Mouse (Mus musculus) thymus, postnatal 0 days (tissue): ENCODE results near the gene Klf7. TPM values are rescaled to one million over a fixed set of nuclear protein-coding genes. Genes with fewer than 3 reads are reported as not detected.

ENCODE experiments used
- DNase-seq: peaks from one replicate; pipeline ENCODE4 v3.0.0-alpha.2; 2015; ENCODE audit warnings: low spot score
- polyA plus RNA-seq: library from polyadenylated mRNA; unstranded; fragments of >200 nt; fragmentation: Nextera tagmentation; extraction: Ambion mirVana; gene quantifications from 2 replicates; pipeline ENCODE4 v1.2.1, GENCODE M21; 2015

The Klf7 gene
- polyA plus RNA-seq, 1 experiment from 2014 or later: 31.2 TPM

DNA sequence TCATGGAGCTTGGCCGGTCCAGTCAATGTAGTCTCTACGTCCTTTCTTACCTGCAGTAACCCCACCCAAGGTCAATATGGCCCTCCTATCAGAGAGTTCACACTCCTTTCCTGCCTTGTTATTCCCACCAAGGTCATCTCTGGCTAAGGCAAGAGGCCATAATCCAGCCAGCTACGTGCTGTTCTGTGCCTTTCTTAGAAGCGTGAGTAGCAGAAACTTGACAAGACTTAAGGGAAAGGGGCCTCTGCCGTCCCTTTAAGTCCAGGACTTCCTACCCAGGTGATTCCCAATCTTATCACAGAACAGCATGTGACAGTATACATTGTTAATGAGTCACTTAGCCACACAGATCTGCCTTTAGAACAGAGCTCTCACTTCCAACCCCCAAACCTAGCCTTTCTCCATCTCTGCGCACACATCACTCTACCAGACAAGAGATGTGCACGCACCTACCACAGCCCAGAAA lies 16.9 kb downstream of the Klf7 start:
- no peak for DNase-seq

DNA sequence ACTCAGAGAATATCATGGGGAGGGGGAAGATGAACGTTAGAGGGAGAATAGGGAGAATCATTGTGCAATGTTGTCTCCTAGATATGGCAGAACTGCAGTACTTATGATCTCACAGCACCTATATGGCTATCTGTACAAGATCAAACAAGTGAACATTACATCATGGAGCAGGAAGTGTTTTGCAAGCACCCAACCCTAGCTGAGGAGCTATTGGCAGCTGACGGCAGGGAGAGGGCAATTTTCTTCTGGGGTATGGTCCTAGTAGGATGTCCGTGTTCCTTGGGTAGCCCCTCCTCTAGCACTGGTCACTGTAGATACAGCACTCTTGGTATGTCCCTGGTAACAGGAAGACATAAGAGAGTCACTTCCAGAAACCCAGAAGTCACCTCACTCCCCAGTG lies 17.4 kb downstream of the Klf7 start:
- DNase-seq: no peak

DNA sequence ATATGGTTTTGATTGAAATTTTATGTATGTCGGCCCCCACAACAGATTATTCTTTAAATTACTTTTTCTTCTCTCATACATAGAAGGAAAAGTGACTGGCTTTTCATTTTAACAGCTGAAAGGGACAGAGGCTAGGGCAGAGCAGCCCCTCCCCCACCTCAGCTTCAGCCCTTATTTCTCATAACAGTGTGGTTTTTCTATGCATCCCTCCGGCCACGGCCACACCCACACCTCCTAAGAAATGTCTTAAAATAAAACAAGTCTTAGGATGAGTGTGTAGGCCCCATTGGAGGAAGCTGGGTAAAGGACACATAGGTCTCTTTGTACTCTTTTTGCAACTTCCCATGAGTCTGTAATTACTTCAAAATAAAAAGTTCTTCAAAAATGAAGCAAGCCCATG lies 20.8 kb downstream of the Klf7 start:
- DNase-seq: no peak

DNA sequence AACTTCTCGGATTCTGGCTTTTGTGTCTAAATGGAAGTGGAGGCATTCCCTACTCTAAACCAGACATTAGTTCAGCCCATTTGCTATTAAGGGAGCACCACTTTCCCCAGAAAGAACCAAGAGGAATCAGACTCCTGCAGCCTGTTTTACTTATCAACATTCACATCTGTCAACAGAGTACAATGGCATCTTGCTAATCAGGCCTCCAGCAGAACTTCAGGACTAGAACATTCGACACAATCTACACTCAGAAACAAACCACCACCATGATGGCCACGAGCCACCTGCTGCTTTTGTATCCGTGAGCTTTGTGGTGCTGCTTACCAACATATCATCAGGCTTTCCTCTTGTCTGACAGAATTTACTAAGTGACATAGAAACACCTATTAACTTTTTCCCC lies 23.3 kb downstream of the Klf7 start:
- DNase-seq: no peak

DNA sequence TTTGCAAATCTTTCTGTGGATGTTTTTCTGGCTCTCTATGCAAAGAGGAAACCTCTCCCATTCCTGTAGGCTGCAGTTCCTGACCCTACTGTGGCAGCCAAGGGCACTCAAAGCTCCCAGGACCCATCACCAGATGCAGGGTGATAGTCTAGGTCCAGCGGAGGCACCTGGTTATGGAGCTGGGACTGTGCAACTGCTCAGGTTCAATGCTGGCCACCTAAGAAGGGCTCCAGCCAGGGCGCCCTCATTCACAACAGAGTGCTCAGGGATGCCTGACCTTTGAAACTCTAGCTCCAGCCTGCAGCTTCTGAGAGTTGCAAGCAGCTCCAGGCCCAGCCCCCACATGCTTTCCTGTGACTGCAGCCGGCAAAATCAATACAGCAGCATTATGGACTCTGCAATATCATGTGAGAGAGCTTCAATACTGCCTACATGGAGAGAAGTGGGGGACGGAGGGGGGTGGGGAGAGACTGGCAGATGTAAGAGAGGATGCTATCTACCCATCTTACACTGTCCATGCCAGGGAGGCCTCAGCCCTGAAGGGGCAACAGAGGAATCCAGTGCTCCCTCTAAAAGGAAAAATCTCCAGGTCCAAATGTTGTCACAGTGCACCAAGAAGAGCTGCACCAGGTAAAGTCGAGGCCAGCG lies 24.3 kb downstream of the Klf7 start:
- no peak for DNase-seq

DNA sequence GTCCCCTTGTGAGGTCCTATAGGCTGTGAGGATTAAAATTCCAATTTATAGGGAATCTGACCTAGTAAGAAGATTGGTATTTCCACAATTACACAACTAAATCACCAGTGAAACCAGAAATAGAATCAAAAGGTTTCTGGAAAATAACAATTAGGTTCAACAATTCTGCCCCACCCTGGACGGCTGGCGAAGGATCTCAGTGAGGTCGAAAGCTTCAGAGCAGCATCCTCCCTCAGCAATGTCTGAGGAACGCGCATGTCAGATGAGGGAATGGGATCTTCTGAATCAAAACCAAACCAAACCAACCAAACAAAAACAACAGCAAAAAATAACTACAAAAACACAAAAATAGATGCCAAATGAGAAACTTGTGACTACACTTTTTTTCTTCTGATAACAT lies 29.1 kb downstream of the Klf7 start:
- DNase-seq: no peak

DNA sequence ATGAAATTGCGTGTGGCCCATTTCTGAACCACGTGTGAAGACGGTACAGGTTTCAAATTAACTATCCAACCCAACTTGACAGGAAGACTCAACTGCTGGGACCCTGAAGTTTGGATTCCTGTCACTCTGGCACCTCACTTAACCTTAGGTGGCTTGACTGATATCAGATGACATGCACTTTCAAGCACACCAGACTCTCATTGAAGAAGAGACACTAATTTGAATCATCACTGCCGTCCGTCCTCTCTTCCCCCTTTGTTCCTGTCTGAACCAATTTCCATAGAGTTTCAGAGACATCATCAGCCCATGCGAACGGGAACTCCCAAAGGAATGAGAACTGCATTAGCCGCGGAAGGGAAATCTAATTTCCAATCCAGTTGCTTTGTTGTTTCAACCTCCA lies 30.5 kb downstream of the Klf7 start:
- no peak for DNase-seq

DNA sequence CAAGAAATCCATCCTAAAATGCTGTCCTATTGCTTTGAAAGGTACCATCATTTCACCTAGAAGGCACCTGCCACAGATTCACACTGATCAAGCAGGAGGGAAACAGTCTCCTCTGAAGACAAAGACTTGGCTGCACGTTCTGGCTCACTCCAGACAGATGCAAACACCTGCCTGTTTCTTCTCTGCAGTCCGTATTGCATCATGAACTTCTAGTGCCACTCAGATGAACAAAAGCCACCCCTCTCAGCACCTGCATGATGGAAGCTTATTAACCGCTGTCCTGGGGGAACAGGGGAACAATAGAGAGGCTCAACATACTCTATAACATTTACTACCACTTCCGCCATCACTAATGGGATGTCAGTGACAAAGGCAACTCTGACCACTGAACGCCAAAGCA lies 31.5 kb downstream of the Klf7 start:
- peak; percentile 55 for DNase-seq

DNA sequence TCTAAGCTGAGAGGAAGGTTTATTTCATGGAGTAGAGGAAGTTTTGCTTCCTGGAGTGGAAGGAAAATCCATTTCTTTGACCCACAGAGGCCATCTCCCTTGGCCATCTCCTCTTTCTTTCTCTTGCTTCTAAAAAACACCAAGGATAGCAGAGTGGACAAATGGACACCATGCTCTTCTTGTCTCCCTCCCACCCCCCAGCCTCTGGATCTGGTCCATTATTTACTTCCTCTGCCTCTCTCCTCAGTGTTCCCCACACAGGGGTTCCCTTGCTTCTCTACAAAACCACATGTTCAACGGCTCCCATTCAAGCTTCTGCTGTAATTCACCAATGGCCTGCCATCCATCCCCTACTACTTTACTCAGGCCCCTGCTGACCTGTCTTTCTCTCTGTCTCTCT lies 32.4 kb downstream of the Klf7 start:
- DNase-seq: no peak

DNA sequence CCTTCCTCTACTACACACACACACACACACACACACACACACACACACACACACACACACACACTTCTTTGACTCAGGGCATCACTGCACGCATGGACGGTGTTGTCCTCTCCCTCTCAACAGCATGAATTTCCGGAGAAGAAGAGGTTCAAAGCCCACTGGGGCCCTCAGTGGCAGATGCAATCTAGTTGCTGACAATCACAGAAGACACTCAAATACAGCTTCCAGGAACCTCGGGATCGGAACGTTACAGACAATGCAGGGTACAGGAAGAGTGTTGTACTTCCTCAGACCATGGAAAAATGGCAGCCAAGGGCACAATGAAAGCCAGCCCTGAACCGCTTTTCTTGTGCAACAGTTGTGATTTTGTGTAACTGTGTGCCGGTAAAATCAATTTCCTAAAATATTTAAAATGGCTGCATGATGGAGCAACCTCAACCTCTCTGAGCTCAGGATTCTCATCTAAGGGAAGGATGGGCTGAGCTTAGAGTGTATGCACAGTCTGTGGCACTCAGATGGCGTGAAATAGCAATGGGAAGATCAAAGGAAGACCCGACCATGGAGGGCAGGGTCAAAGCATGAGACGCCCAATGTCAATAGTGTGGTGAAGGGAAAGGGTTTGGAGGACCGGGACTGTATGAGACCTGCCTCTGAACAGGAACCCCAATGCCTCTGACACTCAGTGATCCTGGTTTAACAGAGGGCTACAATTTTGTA lies 33.3 kb downstream of the Klf7 start:
- DNase-seq: peak; percentile 55

DNA sequence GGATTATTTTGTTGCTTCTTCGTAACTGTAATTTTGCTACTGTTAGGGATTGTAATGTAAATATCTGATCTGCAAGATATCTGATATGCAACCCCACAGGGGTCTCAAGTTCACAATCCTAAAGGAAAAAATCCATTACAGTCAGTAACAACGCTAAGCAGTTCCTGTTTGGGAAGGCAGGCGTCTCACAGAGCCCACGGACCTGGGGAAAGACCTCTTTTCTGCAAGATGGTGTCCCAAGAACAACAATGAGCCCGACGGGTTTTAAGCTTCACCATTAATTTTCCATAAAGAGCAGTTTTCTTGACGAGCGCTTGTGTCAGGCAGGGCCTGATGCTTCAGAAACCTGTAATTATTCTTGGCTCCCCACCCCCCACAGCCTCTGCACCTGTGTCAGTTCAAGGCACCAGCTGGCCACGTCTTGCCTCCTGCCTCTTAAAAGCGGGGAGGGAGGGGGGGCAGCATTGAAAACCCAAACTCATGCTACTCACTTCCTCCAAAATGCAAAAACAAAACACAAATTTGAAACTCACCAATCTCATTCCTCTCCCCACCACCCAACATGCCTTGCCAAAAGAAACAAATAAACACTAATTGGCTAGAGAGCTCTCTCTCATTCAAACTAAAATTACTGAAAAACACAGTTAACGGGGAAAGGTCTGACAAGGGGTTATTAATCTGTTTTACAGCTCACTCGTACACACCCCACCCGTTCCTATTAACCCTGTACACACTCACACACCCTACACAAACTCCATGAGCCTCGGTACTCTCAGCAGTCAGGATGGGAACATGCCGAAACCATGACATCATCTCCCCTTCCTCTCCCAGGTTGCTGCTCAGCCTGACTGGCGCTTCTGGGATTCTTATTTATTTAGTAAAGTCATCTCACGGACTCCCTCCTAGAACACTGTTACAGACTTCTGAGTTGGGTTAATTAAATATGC lies 34.2 kb downstream of the Klf7 start:
- peak; percentile 92 for DNase-seq

DNA sequence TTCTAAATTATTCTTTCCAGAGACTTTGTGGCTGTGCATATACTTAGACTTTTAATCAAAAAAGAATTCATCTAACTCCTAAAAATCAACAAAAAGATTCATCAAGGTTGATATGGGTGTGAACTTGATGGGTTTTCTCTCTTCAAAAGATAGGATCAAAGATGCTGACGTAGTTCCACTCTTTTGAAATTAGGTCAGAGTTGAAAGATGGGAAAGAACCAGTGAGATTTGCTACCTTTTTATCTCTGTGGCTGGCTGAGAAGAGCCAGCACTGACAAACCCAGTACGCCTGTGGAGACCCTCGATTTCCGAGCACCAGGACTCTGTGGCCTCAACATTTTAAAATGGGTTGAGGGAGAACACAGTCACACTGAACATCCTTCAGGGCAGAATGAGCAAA lies 36.2 kb downstream of the Klf7 start:
- peak; percentile 72 for DNase-seq

DNA sequence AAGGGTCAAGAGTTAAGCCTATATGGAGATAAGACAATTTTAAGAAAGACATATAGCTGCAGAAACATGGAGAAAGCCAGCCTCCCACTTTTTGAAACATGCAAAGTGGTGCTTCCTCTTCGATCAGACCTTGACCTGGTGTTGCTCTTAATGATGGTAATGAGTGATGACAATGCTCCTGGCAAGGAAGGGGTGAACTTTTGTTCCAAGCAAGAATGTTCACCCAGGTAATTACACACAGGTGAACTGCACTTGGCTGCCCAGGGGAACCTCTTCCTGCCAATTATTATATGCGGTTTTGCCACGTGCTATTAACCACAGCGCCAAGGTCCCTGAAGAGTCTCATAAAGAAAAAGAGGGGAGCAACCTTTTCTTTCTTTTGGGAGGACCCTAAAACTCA lies 36.7 kb downstream of the Klf7 start:
- no peak for DNase-seq

DNA sequence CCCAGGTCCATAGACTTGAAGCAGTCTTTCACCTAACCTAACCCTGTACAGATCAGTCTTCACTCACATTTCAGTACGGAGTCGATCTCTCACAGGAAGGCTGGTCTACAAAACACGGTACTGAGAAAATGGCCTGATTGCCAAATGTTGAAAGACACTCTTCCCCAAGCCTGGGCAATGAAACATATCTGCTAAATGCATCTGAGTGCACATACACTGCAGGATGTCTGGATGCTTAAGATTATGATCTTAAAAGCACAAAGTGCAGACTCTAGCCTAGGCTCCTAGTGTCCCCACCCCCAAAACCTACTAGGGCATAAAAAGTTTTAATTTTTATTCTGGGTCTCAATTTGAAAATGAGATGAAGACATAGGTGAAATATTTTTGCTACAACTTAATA lies 37.4 kb downstream of the Klf7 start:
- DNase-seq: peak; percentile 19

DNA sequence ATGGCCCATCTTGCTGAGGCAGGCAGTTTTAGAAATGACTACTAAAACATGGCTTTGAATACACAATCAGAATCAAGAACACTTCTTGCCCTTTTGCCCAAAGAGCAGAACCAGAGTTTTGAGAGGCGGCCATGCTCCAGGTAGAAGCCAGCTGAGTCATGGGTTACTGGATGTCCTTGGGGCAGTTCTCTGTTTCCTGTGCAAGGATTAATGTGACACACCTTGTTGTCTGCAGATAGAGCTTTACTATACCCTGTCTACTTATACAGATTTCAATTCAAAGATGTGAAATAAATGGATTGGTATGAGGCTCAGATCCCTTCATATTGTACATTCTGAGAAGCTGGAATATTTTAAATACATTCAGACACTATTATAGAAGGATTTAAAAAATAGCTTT lies 40.3 kb downstream of the Klf7 start:
- no peak for DNase-seq

DNA sequence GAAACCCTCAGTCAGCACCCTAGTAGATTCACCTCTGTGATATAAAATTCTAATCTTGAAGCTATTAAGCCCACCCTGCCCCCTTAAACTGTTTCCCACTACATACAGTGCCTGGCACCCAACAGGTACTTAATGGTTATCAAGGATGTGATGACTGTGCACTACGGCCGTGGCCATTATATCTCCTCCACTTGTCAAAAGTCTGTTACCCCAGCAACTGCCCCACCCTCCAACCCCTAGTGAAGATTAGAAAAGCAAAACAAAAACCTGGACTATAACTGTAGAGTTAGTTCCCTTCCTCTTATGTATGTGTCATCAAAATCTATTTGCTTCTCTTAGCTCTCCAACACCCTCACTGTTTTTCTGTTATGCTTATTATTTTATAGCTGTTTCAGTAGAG lies 40.9 kb downstream of the Klf7 start:
- DNase-seq: no peak

DNA sequence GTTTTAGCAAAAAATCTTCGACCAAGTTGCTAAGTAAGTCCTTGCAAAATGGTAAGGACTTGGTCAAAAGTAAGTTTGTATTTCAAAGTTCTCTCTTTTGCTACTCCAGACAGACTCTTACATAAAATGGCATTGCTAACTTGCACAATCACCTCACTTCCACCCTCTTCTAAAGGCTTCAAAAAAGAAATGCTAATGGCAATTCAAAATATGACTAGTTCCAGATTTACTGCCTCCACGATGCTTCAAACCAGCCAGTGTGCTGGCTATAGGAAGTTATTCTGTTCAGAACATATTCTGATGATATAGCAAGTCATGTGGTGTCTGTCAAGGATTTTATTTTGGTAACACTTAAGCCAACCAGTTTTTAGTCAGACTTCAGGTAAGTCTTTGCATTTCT lies 41.8 kb downstream of the Klf7 start:
- DNase-seq: no peak

DNA sequence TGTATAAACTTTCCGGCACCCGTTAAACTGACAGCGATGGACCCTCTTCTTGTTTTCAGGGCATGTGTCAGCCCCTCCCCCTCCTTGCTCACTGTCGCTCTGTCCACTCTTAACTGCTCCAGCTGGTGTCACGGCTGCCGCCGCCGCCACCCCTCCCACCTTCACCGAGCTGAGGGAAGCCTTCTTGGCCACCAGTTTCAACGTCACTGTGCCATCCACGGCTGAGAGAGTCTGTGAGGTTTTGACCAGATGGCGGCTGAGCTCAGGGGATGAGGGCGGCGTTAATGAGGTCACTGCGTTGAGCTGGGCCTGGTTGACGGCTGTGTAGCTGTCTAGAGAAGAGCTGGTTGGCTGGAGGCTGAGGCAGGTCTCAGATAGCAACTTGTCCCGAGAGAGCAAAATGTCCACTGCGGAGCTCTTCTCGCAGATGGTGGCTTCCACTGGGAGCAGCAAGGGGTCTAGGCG lies 43.3 kb downstream of the Klf7 start:
- DNase-seq: no peak

DNA sequence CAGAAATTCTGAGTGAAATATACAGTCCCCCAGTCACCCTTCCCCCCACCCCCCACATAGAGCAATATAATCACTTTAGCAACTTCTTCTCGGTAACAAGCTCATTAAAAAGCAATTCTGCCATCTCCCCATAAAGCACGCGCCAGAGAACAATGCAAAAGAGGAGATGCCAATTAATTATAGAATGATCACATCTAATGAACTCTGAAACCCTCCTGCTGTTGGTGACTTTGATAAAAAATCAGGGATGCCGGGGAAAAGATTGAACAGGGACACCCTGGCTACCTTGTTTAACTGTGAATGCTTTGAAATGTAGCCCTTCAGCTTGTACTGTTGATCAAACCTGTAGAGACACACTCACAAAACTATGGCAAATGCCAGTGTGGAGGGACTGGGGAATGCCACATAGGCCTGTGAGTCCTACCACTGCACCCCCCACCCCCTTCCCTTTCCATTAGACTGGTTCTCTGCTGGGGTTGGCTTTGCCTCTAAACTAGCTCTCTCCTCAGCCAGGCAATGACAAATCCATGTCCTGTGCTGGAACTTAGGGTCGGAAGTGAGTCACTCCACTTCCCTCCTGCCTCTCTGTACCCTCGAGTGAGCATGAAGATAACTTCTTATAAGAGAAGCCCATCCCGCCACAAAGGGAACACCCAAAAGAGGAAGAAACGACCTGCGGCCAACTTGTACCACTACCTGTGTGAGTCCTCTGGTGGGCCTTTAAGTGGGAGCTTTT lies 43.9 kb downstream of the Klf7 start:
- DNase-seq: peak; percentile 23

DNA sequence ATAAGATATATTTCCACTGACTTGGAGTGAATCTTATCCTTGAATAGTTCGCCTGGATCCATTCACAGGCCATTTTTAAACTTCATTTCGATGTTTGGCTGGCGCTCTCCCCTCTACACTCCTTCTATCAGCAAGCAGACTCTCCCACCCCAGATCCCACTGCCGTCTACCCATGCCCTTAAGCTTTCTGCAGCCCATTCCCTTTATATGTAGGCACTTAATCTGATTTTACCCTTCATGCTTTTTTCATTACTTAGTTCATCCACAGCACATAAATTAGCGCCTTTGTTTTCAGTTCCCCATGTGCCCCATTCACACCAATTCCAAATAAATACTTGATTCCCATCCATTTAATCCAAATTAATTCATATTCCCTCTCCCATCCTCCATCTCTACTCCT lies 48.0 kb downstream of the Klf7 start:
- no peak for DNase-seq

DNA sequence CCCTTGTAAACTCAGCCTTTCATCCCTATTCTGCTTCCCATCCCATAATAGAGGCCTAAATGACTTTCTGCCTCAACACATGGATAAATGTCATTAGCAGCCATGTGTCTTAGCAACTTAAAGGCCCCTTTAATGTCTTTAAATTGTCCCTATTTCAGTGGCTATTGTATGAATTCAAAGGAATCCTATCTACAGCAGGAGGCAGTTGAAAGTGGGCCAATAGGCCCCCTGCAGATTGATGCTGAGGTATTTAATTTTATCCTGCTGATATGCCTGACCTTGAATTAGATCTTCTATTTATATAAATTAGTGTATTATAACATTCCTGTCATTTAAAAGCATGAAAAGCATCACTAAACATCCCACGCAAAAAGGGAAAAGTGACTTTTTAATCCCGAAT lies 51.1 kb downstream of the Klf7 start:
- DNase-seq: no peak
